Mouse (Mus musculus) intestine, embryonic 16.5 days (tissue): ENCODE data around the gene Ewsr1. TPM values are rescaled to one million over a fixed set of nuclear protein-coding genes. Genes with fewer than 3 reads are reported as not detected.

Experiments
- ATAC-seq: fragments of 200-750 bp; cut with Nextera tagmentation; 2 replicates; pipeline ENCODE4 v1.8.0; 2017; ENCODE audit warnings: moderate TSS enrichment, moderate library complexity
- H3K27ac ChIP-seq: fragments of 300-500 bp; sonication (generic); 2 replicates; pipeline ENCODE4 v1.5.1; 2014; ENCODE audit warnings: mild to moderate bottlenecking, low read length
- H3K27me3 ChIP-seq: fragments of 300-500 bp; sonication (generic); replicated peaks from 2 replicates; pipeline ENCODE4 v1.6.1; 2014; ENCODE audit warnings: low read length, control low read depth, mixed read lengths; ENCODE audit not compliant: control insufficient read depth, insufficient read depth
- H3K36me3 ChIP-seq: fragments of 300-500 bp; sonication (generic); 2 replicates; pipeline ENCODE4 v1.6.1; 2014; ENCODE audit warnings: low read length, control low read depth; ENCODE audit not compliant: control insufficient read depth, insufficient read depth
- H3K4me1 ChIP-seq: fragments of 300-500 bp; sonication (generic); 2 replicates; pipeline ENCODE4 v1.6.1; 2014; ENCODE audit warnings: low read length, control low read depth, mixed read lengths; ENCODE audit not compliant: control insufficient read depth, insufficient read depth
- H3K4me2 ChIP-seq: fragments of 300-500 bp; sonication (generic); 2 replicates; pipeline ENCODE4 v1.6.1; 2014; ENCODE audit warnings: low read depth, low read length, control low read depth
- H3K4me3 ChIP-seq: fragments of 300-500 bp; sonication (generic); 2 replicates; pipeline ENCODE4 v1.5.1; 2014; ENCODE audit warnings: mild to moderate bottlenecking, low read length
- H3K9ac ChIP-seq: fragments of 300-500 bp; sonication (generic); 2 replicates; pipeline ENCODE4 v1.6.1; 2014; ENCODE audit warnings: low read depth, low read length
- H3K9me3 ChIP-seq: fragments of 300-500 bp; sonication (generic); 2 replicates; pipeline ENCODE4 v1.6.1; 2016; ENCODE audit warnings: low read length, control low read depth; ENCODE audit not compliant: control insufficient read depth
- WGBS: fragments of 180-500 bp; shearing (Covaris S2); extraction: QIAGEN DNeasy Blood & Tissue Kit; methylation state at CpG from one replicate; pipeline ENCODE4 v1.1.7; 2014; 5-methylcytosine and 5-hydroxymethylcytosine counted together
- polyA plus RNA-seq: library from polyadenylated mRNA; unstranded; fragments of >200 nt; fragmentation: Nextera tagmentation; extraction: Ambion mirVana; gene quantifications from 2 replicates; pipeline ENCODE4 v1.2.1, GENCODE M21; 2015

The Ewsr1 gene
- polyA plus RNA-seq, 1 experiment from 2014 or later: 529 TPM

- Histone ChIP-seq H3K36me3 (no peaks in the 10 kb centered on the region), H3K4me1 (peaks cover 48% of the 10 kb centered on the region), H3K9ac (peak overlapping the region; percentile 54), H3K4me2 (peak overlapping the region; percentile 76), H3K27me3 (peaks cover 35% of the 10 kb centered on the region), H3K4me3 (peak overlapping the region; percentile 46), H3K9me3 (no peaks in the 10 kb centered on the region), H3K27ac (no peak overlapping the region)
- ATAC-seq: peak; percentile 2; the same call in 1 of the 2 replicates
- 28% methylated on average over 13 of the region's 13 CpGs for WGBS
These were observed 36.7 kb downstream of the Ewsr1 start for GRCm38 (mm10) chr11:5062326-5062725.

DNA sequence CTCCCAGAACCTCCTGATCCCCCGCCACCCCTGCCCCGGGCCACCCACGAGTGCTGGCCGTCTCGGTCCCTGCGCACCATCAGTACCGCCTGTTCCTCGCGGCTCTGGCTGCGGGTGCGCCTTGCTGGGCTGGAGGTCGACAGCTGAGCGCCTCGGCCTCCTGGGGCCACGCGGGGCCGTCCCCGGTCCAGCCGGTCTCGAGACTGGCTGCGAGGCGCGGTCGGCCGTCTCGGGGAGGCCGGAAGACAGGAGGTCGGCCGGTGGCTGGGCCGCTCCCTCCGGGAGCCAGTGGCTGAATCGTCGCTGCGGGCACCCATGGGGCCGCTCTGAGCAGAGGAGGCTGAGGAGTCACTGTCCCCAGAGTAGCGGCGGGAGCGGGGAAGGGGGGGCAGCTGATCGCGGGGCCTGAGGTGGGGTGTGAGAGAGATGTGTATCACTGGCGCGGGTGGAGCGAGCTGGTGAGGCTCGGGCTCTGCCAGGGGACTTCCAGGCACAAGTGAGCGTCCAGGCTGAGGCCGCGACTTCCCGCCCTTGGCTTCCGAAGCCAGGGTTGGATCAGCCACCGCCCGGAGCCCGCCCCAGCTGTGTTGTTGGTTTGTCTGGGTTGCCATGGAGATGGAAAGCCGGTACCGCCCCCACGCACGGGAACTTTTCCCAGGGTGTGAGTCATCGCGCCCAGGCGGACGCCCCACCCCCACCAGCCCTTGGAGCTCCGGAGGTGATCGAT lies 37.5 kb downstream of the Ewsr1 start:
- peak overlapping the region; percentile 62 for H3K9ac ChIP-seq
- H3K4me3 ChIP-seq: peak overlapping the region; percentile 46
- peaks cover 39% of the 10 kb centered on the region for H3K27me3 ChIP-seq
- H3K9me3 ChIP-seq: no peaks in the 10 kb centered on the region
- no peak overlapping the region for H3K27ac ChIP-seq
- H3K4me2 ChIP-seq: peak overlapping the region; percentile 76
- no peaks in the 10 kb centered on the region for H3K36me3 ChIP-seq
- peaks cover 48% of the 10 kb centered on the region for H3K4me1 ChIP-seq
- WGBS: 6% methylated on average over 61 of the region's 62 CpGs
- ATAC-seq: peak; percentile 63

GRCm38 (mm10) chr11:5060756-5061412 lies 38.2 kb downstream of the Ewsr1 start:
- 67% methylated on average over 28 of the region's 28 CpGs for WGBS
- Histone ChIP-seq H3K9ac (peak overlapping the region; percentile 62), H3K9me3 (no peaks in the 10 kb centered on the region), H3K4me3 (peak overlapping the region; percentile 46), H3K27me3 (peaks cover 39% of the 10 kb centered on the region), H3K36me3 (no peaks in the 10 kb centered on the region), H3K27ac (no peak overlapping the region), H3K4me1 (peaks cover 48% of the 10 kb centered on the region), H3K4me2 (peak overlapping the region; percentile 76)
- ATAC-seq: no peak

DNA sequence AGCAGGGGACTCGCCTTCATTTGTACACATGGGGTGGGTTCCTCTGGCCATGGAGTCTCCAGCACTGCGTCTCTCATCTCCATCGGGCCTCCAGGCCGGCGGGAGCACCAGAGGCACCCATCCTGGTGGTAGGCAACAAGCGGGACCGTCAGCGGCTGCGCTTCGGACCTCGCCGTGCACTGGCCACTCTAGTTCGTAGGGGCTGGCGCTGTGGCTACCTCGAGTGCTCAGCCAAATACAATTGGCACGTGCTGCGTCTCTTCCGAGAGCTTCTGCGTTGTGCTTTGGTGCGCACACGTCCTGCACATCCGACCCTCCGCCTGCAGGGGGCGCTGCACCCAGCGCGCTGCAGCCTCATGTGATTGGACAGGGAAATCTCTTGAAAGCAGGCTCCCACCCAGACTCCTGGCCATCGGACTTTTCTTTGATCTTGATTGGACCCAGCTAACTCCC lies 39.3 kb downstream of the Ewsr1 start:
- H3K4me2 ChIP-seq: no peak overlapping the region

GRCm38 (mm10) chr11:5059230-5059629 lies 39.8 kb downstream of the Ewsr1 start:
- H3K4me3 ChIP-seq: no peak overlapping the region
- ATAC-seq: no peak
- no peak overlapping the region for H3K9ac ChIP-seq
- H3K9me3 ChIP-seq: no peaks in the 10 kb centered on the region
- H3K27me3 ChIP-seq: peaks cover 39% of the 10 kb centered on the region
- no peaks in the 10 kb centered on the region for H3K36me3 ChIP-seq
- peaks cover 44% of the 10 kb centered on the region for H3K4me1 ChIP-seq
- WGBS: 28% methylated on average over 14 of the region's 14 CpGs
- no peak overlapping the region for H3K4me2 ChIP-seq
- no peak overlapping the region for H3K27ac ChIP-seq

More for the DNA sequence above, 39.3 kb downstream of the Ewsr1 start:
- peaks cover 39% of the 10 kb centered on the region for H3K27me3 ChIP-seq
- H3K27ac ChIP-seq: no peak overlapping the region
- no peaks in the 10 kb centered on the region for H3K36me3 ChIP-seq
- no peaks in the 10 kb centered on the region for H3K9me3 ChIP-seq
- no peak for ATAC-seq
- H3K4me3 ChIP-seq: no peak overlapping the region
- peaks cover 48% of the 10 kb centered on the region for H3K4me1 ChIP-seq
- WGBS: 16% methylated on average over 27 of the region's 27 CpGs
- H3K9ac ChIP-seq: no peak overlapping the region

DNA sequence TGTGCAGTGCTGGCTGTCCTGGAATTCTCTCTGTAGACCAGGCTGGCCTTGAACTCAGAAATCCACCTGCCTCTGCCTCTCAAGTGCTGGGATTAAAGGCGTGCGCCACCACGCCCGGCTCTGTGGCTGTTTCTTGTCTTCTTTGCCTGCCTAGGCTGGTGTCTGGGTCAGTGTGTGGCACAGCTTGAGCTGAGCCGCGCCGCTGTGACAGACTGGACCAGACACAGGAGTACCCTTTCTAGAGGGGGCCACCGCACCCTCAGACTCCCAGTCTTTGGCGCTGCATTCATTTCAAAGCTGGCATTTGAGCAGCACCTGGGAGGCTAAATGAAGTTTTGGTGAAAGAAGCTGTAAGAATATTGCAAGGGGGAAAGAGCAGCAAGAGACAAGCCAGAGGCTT lies 40.3 kb downstream of the Ewsr1 start:
- Histone ChIP-seq H3K36me3 (no peaks in the 10 kb centered on the region), H3K4me2 (no peak overlapping the region), H3K4me3 (no peak overlapping the region), H3K4me1 (peaks cover 40% of the 10 kb centered on the region), H3K27ac (no peak overlapping the region), H3K9me3 (no peaks in the 10 kb centered on the region), H3K27me3 (peaks cover 39% of the 10 kb centered on the region), H3K9ac (no peak overlapping the region)
- no peak for ATAC-seq
- WGBS: 33% methylated on average over 9 of the region's 9 CpGs

DNA sequence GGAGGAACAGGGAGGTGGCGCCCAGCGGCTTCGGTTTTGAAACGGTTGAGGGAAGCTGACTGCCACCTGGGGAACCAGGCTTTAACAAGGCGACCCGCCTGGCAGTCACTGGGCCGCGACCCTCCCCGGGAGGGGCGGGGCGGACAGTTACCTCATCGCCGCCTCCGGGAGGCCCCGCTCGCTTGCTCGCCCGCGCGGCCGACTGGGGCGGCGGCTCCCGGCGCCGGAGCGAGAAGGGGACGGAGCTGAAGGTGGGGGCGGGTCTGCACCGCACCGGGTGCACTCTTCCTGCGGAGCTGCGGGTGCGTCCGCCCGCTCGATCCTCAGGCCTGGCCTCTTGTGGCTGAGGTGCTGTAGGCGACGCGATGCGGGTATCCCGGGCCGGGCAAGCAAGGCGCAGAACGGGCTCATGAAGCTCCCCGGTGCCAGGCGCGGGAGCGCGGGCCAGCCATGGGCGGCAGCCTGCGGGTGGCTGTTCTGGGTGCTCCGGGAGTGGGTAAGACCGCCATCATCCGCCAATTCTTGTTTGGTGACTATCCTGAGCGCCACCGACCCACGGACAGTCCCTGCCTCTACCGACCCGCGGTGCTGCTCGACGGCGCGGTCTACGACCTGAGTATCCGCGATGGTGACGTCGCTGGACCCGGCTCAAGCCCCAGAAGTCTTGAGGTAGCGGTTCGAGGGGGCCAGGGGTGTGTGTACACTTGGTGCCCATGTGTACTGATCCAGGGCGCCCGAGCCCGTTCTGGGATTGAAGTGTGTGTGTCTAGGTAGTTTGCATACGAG lies 41.0 kb downstream of the Ewsr1 start, which contains the start of gene Rasl10a:
Rasl10a (plus strand) TSS at position 273 of the 786 bp plus-strand sequence.
- Histone ChIP-seq H3K27ac (no peak within 1 kb of the TSS), H3K9ac (peak within 1 kb of the TSS; percentile 61), H3K27me3 (peaks cover 39% of the 10 kb centered on the region), H3K9me3 (no peaks in the 10 kb centered on the region), H3K4me2 (peak within 1 kb of the TSS; percentile 85), H3K4me3 (peak within 1 kb of the TSS; percentile 50), H3K4me1 (peaks cover 34% of the 10 kb centered on the region), H3K36me3 (no peaks in the 10 kb centered on the region)
- no peak for ATAC-seq
- 2% methylated on average over 71 of the region's 77 CpGs for WGBS

GRCm38 (mm10) chr11:5057541-5057855 lies 41.6 kb downstream of the Ewsr1 start:
- Histone ChIP-seq H3K27ac (no peak overlapping the region), H3K4me1 (peaks cover 29% of the 10 kb centered on the region), H3K9me3 (no peaks in the 10 kb centered on the region), H3K27me3 (peaks cover 39% of the 10 kb centered on the region), H3K36me3 (no peaks in the 10 kb centered on the region), H3K9ac (peak overlapping the region; percentile 61; the same call in 1 of the 2 replicates), H3K4me3 (peak overlapping the region; percentile 50), H3K4me2 (peak overlapping the region; percentile 85)
- ATAC-seq: no peak
- 32% methylated on average over 8 of the region's 8 CpGs for WGBS

- no peaks in the 10 kb centered on the region for H3K9me3 ChIP-seq
- H3K9ac ChIP-seq: no peak overlapping the region
- no peak overlapping the region for H3K4me3 ChIP-seq
- no peaks in the 10 kb centered on the region for H3K36me3 ChIP-seq
- H3K27me3 ChIP-seq: peaks cover 39% of the 10 kb centered on the region
- H3K4me1 ChIP-seq: peaks cover 25% of the 10 kb centered on the region
- WGBS: 70% methylated on average over 8 of the region's 8 CpGs
- H3K4me2 ChIP-seq: no peak overlapping the region
- no peak overlapping the region for H3K27ac ChIP-seq
- no peak for ATAC-seq
These were observed 42.0 kb downstream of the Ewsr1 start for GRCm38 (mm10) chr11:5057064-5057463.
